Mouse (Mus musculus) kidney, postnatal 36 days (tissue): ENCODE measurements at regions not wholly inside any gene's neighbourhood (a gene's known extent, or its start where the extent isn't known, plus 50 kb on each side); places are given as distances from the start of the nearest gene placed in this dataset.

Experiments
- DNase-seq, 2 experiments: peaks; one replicate each; pipeline ENCODE4 v3.0.0; 2021 to 2022; ENCODE audit warnings: mixed read lengths in 2 of 2

- DNase-seq: no peak
Observed at GRCm38 (mm10) chr16:77537351-77537750, 64.5 kb downstream of the Gm11146 start.

- DNase-seq: no peak
Observed at GRCm38 (mm10) chr16:77536746-77537145, 65.1 kb downstream of the Gm11146 start.

- no peak for DNase-seq
Observed at GRCm38 (mm10) chr16:77536314-77536713, 65.6 kb downstream of the Gm11146 start.

GRCm38 (mm10) chr16:77535021-77535420 lies 66.9 kb downstream of the Gm11146 start:
- DNase-seq: peak; percentile 24 to 37

GRCm38 (mm10) chr16:77531596-77531995 lies 70.3 kb downstream of the Gm11146 start:
- DNase-seq: no peak

- no peak for DNase-seq
Observed at GRCm38 (mm10) chr16:77527951-77528350, 73.9 kb downstream of the Gm11146 start.

- DNase-seq: no peak
Observed at GRCm38 (mm10) chr16:77514606-77515005, 87.3 kb downstream of the Gm11146 start.

GRCm38 (mm10) chr16:77503556-77503955 lies 98.3 kb downstream of the Gm11146 start:
- no peak for DNase-seq

- DNase-seq: no peak
Observed at GRCm38 (mm10) chr16:77502916-77503315, 99.0 kb downstream of the Gm11146 start.

- DNase-seq: no peak
Observed at GRCm38 (mm10) chr16:77502026-77502425, 99.9 kb downstream of the Gm11146 start.

- peak; percentile 35 to 48 for DNase-seq
Observed at GRCm38 (mm10) chr16:77500981-77501380, 100.9 kb downstream of the Gm11146 start.

- DNase-seq: no peak
Observed at GRCm38 (mm10) chr16:77500413-77500812, 101.5 kb downstream of the Gm11146 start.

GRCm38 (mm10) chr16:77499537-77500301 lies 102.2 kb downstream of the Gm11146 start:
- peak; percentile 90 to 92 for DNase-seq

GRCm38 (mm10) chr16:77495310-77495709 lies 106.6 kb downstream of the Gm11146 start:
- no peak for DNase-seq

GRCm38 (mm10) chr16:77494042-77494441 lies 107.9 kb downstream of the Gm11146 start:
- DNase-seq: no peak

GRCm38 (mm10) chr16:77488155-77488554 lies 113.7 kb downstream of the Gm11146 start:
- DNase-seq: no peak

- DNase-seq: no peak
Observed at GRCm38 (mm10) chr16:77479812-77480211, 122.1 kb downstream of the Gm11146 start.

- DNase-seq: no peak
Observed at GRCm38 (mm10) chr16:77471868-77472267, 130.0 kb downstream of the Gm11146 start.

GRCm38 (mm10) chr16:77469903-77470302 lies 132.0 kb downstream of the Gm11146 start:
- DNase-seq: no peak

- no peak for DNase-seq
Observed at GRCm38 (mm10) chr16:77469328-77469875, 132.5 kb downstream of the Gm11146 start.

GRCm38 (mm10) chr16:77467216-77467615 lies 134.7 kb downstream of the Gm11146 start:
- no peak for DNase-seq

GRCm38 (mm10) chr16:77464623-77465022 lies 137.3 kb downstream of the Gm11146 start:
- peak in 1 of 2 experiments; percentile 22 for DNase-seq

- DNase-seq: no peak
Observed at GRCm38 (mm10) chr16:77461922-77462321, 140.0 kb downstream of the Gm11146 start.

- DNase-seq: no peak
Observed at GRCm38 (mm10) chr16:77461459-77461858, 140.4 kb downstream of the Gm11146 start.

- DNase-seq: no peak
Observed at GRCm38 (mm10) chr16:77459651-77460050, 142.2 kb downstream of the Gm11146 start.
